Mouse (Mus musculus) left cerebral cortex, postnatal 25 days (tissue): ENCODE results near the gene Arhgef26. TPM values are rescaled to one million over a fixed set of nuclear protein-coding genes. Genes with fewer than 3 reads are reported as not detected.
A peak's percentile ranks its signal among the peaks of the same experiment; 100 is the strongest.

Experiments used
- DNase-seq, 2 experiments: peaks; one replicate each; pipeline ENCODE4 v3.0.0; 2022; ENCODE audit warnings: low spot score in 2 of 2, mixed read lengths in 1 of 2
- intact Hi-C: fragments of 180-260 bp; cut with DNase I; formaldehyde crosslinking; loops from one replicate; pipeline ENCODE4 v1.15.1; 2025
- total RNA-seq, 2 experiments: library from RNA; stranded (reverse); gene quantifications; 2 replicates each; pipeline ENCODE4 v1.2.3; 2021

Arhgef26 gene
- total RNA-seq, 2 experiments from 2014 or later = 22.7 to 27.4 TPM

GRCm38 (mm10) chr3:62440431-62440969 lies 102.4 kb downstream of the Arhgef26 start:
- intact Hi-C loops = no loop called here
- DNase-seq = no peak

GRCm38 (mm10) chr3:62443582-62444194 lies 105.5 kb downstream of the Arhgef26 start:
- no peak for DNase-seq

GRCm38 (mm10) chr3:62446271-62446670 lies 108.1 kb downstream of the Arhgef26 start:
- DNase-seq = no peak
- intact Hi-C loops = no loop called here

More at GRCm38 (mm10) chr3:62443582-62444194, 105.5 kb downstream of the Arhgef26 start:
- intact Hi-C loops = no loop called here

GRCm38 (mm10) chr3:62447151-62447550 lies 109.0 kb downstream of the Arhgef26 start:
- intact Hi-C loops = no loop called here
- DNase-seq = no peak

- intact Hi-C loops = no loop called here
- no peak for DNase-seq
Measured at GRCm38 (mm10) chr3:62449871-62450496, 111.8 kb downstream of the Arhgef26 start.

- intact Hi-C loops = no loop called here
- no peak for DNase-seq
Measured at GRCm38 (mm10) chr3:62452961-62453360, 114.8 kb downstream of the Arhgef26 start.

GRCm38 (mm10) chr3:62454096-62454495 lies 116.0 kb downstream of the Arhgef26 start:
- DNase-seq = peak in 1 of 2 experiments; percentile 10
- intact Hi-C loops = no loop called here

GRCm38 (mm10) chr3:62455854-62456253 lies 117.7 kb downstream of the Arhgef26 start:
- peak; percentile 32 to 60 for DNase-seq
- intact Hi-C loops = loop anchor here (5.0 kb wide), 3 partner anchors 119 to 1214 kb away; partner anchors contain the start of gene Arhgef26

- peak; percentile 68 to 71 for DNase-seq
- intact Hi-C loops = loop anchor here (5.0 kb wide), 3 partner anchors 121 to 1216 kb away; partner anchors contain the start of gene Arhgef26
Measured at GRCm38 (mm10) chr3:62458284-62459013, 120.3 kb downstream of the Arhgef26 start.

- DNase-seq = no peak
- intact Hi-C loops = loop anchor here (5.0 kb wide), 3 partner anchors 122 to 1217 kb away; partner anchors contain the start of gene Arhgef26
Measured at GRCm38 (mm10) chr3:62459483-62459882, 121.3 kb downstream of the Arhgef26 start.

- intact Hi-C loops = loop anchor here (5.0 kb wide), 1 partner anchor 33 kb away; no protein-coding TSS in a partner anchor
- DNase-seq = no peak
Measured at GRCm38 (mm10) chr3:62464276-62464675, 126.1 kb downstream of the Arhgef26 start.

GRCm38 (mm10) chr3:62470179-62470578 lies 132.0 kb downstream of the Arhgef26 start:
- DNase-seq = no peak
- intact Hi-C loops = no loop called here

- intact Hi-C loops = loop anchor here (10.0 kb wide), 1 partner anchor 1500 kb away; no protein-coding TSS in a partner anchor
- no peak for DNase-seq
Measured at GRCm38 (mm10) chr3:62484340-62484739, 146.2 kb downstream of the Arhgef26 start.

- no peak for DNase-seq
- intact Hi-C loops = no loop called here
Measured at GRCm38 (mm10) chr3:62492568-62492967, 154.4 kb downstream of the Arhgef26 start.

- intact Hi-C loops = loop anchor here (5.0 kb wide), 1 partner anchor 37 kb away; no protein-coding TSS in a partner anchor
- DNase-seq = no peak
Measured at GRCm38 (mm10) chr3:62499327-62499726, 161.2 kb downstream of the Arhgef26 start.

- intact Hi-C loops = no loop called here
Measured at GRCm38 (mm10) chr3:62505166-62505900, 167.2 kb downstream of the Arhgef26 start.

GRCm38 (mm10) chr3:62506488-62507205 lies 168.5 kb downstream of the Arhgef26 start, which contains the start of gene Dhx36:
Gene Dhx36 (minus strand): TSS chr3:62507004.
- peak; percentile 99 for DNase-seq
- intact Hi-C loops = no loop called here

More at GRCm38 (mm10) chr3:62505166-62505900, 167.2 kb downstream of the Arhgef26 start:
- DNase-seq = no peak

- intact Hi-C loops = no loop called here
- DNase-seq = no peak
Measured at GRCm38 (mm10) chr3:62507206-62507647, 169.1 kb downstream of the Arhgef26 start.
